In the genomic region with DNA sequence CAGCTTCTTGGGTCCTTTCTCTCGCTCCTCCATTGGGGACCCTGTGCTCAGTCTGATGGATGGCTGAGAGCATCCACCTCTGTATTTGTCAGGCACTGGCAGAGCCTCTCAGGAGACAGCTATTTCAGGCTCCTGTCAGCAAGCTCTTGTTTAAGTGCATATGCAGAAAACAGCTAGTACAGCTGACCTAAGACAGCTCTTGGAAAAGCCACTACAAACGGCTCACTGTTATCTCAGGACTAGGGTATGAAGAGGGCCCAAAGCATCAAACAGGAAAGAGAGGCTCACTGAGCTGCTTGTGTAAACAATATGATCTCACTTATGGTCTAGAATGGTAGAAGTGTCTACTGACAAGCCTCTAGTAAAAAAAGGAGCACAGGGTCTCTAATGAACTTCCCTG, we compare ENCODE assay signal across 28 mouse cellular contexts.
A peak's percentile ranks its signal among the peaks of the same experiment; 100 is the strongest.
DNase-seq lines count a peak whose midpoint lies in the region; ATAC-seq and TF ChIP-seq lines count a peak whose summit lies in the region.
"Had no signal": no experiment of that assay in that cellular context is flagged by ENCODE, and none has a peak within 500 bp of the region (broad histone marks: within the 10 kb centered on the region; RNA-seq: fewer than 3 reads in every experiment).

No protein-coding gene starts in this region.

- H3K27ac ChIP-seq in heart, embryonic 12.5 days (ENCODE audit: poor library complexity, severe bottlenecking): peak overlapping the region; percentile 8; the same call in 1 of the 2 replicates
- H3K27ac ChIP-seq in heart, postnatal 0 days (ENCODE audit: low read depth): peak overlapping the region; percentile 11
- peak overlapping the region; percentile 43 for H3K27ac ChIP-seq in lung, postnatal 0 days (ENCODE audit: low read length)
- H3K27ac ChIP-seq: embryonic facial prominence, embryonic 12.5 days; heart, adult 2 months; hindbrain, embryonic 13.5 days; kidney, postnatal 0 days; limb, embryonic 10.5 days; limb, embryonic 15.5 days; liver, embryonic 14.5 days; midbrain, embryonic 12.5 days; neural tube, embryonic 15.5 days had no signal

- H3K36me3 ChIP-seq in heart, embryonic 12.5 days: peaks cover 5% of the 10 kb centered on the region
- peaks cover 24% of the 10 kb centered on the region for H3K36me3 ChIP-seq in heart, postnatal 0 days (replicated peaks; ENCODE audit: control insufficient read depth, insufficient read depth, low read length)
- H3K36me3 ChIP-seq in lung, postnatal 0 days (ENCODE audit: insufficient read depth, low read length): no peaks in the 10 kb centered on the region
- H3K36me3 ChIP-seq: midbrain, embryonic 12.5 days had no signal

- 25% methylated on average over 2 of the region's 2 CpGs for WGBS in heart, embryonic 12.5 days
- 25% methylated on average over 2 of the region's 2 CpGs for WGBS in heart, postnatal 0 days
- 37% methylated on average over 2 of the region's 2 CpGs for WGBS in lung, postnatal 0 days

- H3K4me3 ChIP-seq in heart, embryonic 12.5 days: no peak overlapping the region
- no peak overlapping the region for H3K4me3 ChIP-seq in heart, postnatal 0 days (ENCODE audit: low read depth, low read length)
- H3K4me3 ChIP-seq in lung, postnatal 0 days (ENCODE audit: low read depth, low read length): no peak overlapping the region
- H3K4me3 ChIP-seq: embryonic facial prominence, embryonic 12.5 days; heart, adult 2 months; hindbrain, embryonic 13.5 days; limb, embryonic 10.5 days; limb, embryonic 15.5 days; midbrain, embryonic 12.5 days; neural tube, embryonic 15.5 days had no signal

- no peak overlapping the region for H3K4me2 ChIP-seq in heart, embryonic 12.5 days
- H3K4me2 ChIP-seq in heart, postnatal 0 days (ENCODE audit: low read depth, low read length): no peak overlapping the region
- H3K4me2 ChIP-seq in lung, postnatal 0 days (replicated peaks; ENCODE audit: low read depth, low read length): no peak overlapping the region
- H3K4me2 ChIP-seq: embryonic facial prominence, embryonic 12.5 days; hindbrain, embryonic 13.5 days; limb, embryonic 15.5 days; midbrain, embryonic 12.5 days; neural tube, embryonic 15.5 days had no signal

- DNase-seq in heart, postnatal 25 days (ENCODE audit: low spot score): no peak
- peak; percentile 39 for DNase-seq in heart, postnatal 0 days (ENCODE audit: low spot score)
- no peak for DNase-seq in heart, postnatal 36 days
- no peak for DNase-seq in lung, postnatal 0 days (ENCODE audit: low spot score)
- DNase-seq in lung, postnatal 10 days: no peak
- DNase-seq: adrenal gland, postnatal 25 days; cerebellum, adult 11-12 months; cerebellum, adult 9-11 months; embryo, embryonic 11 days; gastrocnemius, postnatal 36 days; heart, adult 2 months; kidney, adult 8-10 months; kidney, postnatal 4 days; retina, postnatal 1 day; right cerebral cortex, postnatal 14 days; thymus, postnatal 4 days had no signal

- intact Hi-C loops in heart, postnatal 25 days (cut with DNase I): no loop called here
- intact Hi-C loops in heart, postnatal 36 days (cut with DNase I): loop anchor here (5.0 kb wide), 1 partner anchor 38 kb away; no protein-coding TSS in a partner anchor

- ATAC-seq in heart, embryonic 12.5 days (ENCODE audit: insufficient number of reproducible peaks, low FRiP score): peak; percentile 39; the same call in 1 of the 2 replicates
- ATAC-seq in heart, postnatal 0 days (ENCODE audit: insufficient read depth, low read depth): peak; percentile 64; the same call in 1 of the 2 replicates
- ATAC-seq in lung, postnatal 0 days: peak; percentile 30; the same call in 1 of the 2 replicates
- ATAC-seq: CD4-positive, CD25-positive, alpha-beta regulatory T cell, adult 4 months; forebrain, embryonic 14.5 days; intestine, embryonic 16.5 days had no signal

- no peak for TF ChIP-seq CTCF in heart, postnatal 0 days (IDR thresholded peaks at IDR 0.05; ENCODE audit: low read depth)
- no peak for TF ChIP-seq CTCF in lung, postnatal 0 days (IDR thresholded peaks at IDR 0.05)

- no peak overlapping the region for H3K9ac ChIP-seq in heart, embryonic 12.5 days
- no peak overlapping the region for H3K9ac ChIP-seq in heart, postnatal 0 days (replicated peaks; ENCODE audit: low read depth, low read length)
- H3K9ac ChIP-seq in lung, postnatal 0 days (replicated peaks; ENCODE audit: low read depth): no peak overlapping the region
- H3K9ac ChIP-seq: embryonic facial prominence, embryonic 12.5 days; hindbrain, embryonic 13.5 days; limb, embryonic 15.5 days; liver, embryonic 14.5 days; midbrain, embryonic 12.5 days; neural tube, embryonic 15.5 days had no signal

- TF ChIP-seq EP300 in heart, postnatal 0 days (IDR thresholded peaks at IDR 0.05; ENCODE audit: low read depth): no peak
- TF ChIP-seq EP300 in lung, postnatal 0 days (IDR thresholded peaks at IDR 0.05): no peak

- no peaks in the 10 kb centered on the region for H3K9me3 ChIP-seq in heart, embryonic 12.5 days (replicated peaks)
- H3K9me3 ChIP-seq in heart, postnatal 0 days (replicated peaks; ENCODE audit: control insufficient read depth, low read length): no peaks in the 10 kb centered on the region
- H3K9me3 ChIP-seq in lung, postnatal 0 days (ENCODE audit: low read length): no peaks in the 10 kb centered on the region
- H3K9me3 ChIP-seq: embryonic facial prominence, embryonic 12.5 days; hindbrain, embryonic 13.5 days; limb, embryonic 10.5 days; limb, embryonic 15.5 days; midbrain, embryonic 12.5 days; neural tube, embryonic 15.5 days had no signal

- peaks cover 3% of the 10 kb centered on the region; the same call in 1 of the 2 replicates for H3K27me3 ChIP-seq in heart, embryonic 12.5 days (replicated peaks)
- H3K27me3 ChIP-seq in heart, postnatal 0 days (ENCODE audit: control insufficient read depth, insufficient read depth, low read length): no peaks in the 10 kb centered on the region
- H3K27me3 ChIP-seq in lung, postnatal 0 days (replicated peaks; ENCODE audit: insufficient read depth, low read length): no peaks in the 10 kb centered on the region
- H3K27me3 ChIP-seq: embryonic facial prominence, embryonic 12.5 days; hindbrain, embryonic 13.5 days; limb, embryonic 15.5 days; midbrain, embryonic 12.5 days; neural tube, embryonic 15.5 days had no signal

- peaks cover 28% of the 10 kb centered on the region for H3K4me1 ChIP-seq in heart, embryonic 12.5 days (replicated peaks)
- H3K4me1 ChIP-seq in heart, postnatal 0 days (ENCODE audit: control insufficient read depth, insufficient read depth): peaks cover 15% of the 10 kb centered on the region
- peaks cover 12% of the 10 kb centered on the region; the same call in 1 of the 2 replicates for H3K4me1 ChIP-seq in lung, postnatal 0 days (ENCODE audit: insufficient read depth, low read depth, low read length)
- H3K4me1 ChIP-seq: embryonic facial prominence, embryonic 12.5 days; hindbrain, embryonic 13.5 days; limb, embryonic 10.5 days; limb, embryonic 15.5 days; midbrain, embryonic 12.5 days; neural tube, embryonic 15.5 days had no signal
